ENCODE assay signal across 9 mouse cellular contexts in genomic region chr5:103654225-103654624, GRCm38 (mm10). TPM values are rescaled to one million over a fixed set of nuclear protein-coding genes. Genes with fewer than 3 reads are reported as not detected.
A peak's percentile ranks its signal among the peaks of the same experiment; 100 is the strongest.
DNase-seq lines count a peak whose midpoint lies in the region; ATAC-seq and TF ChIP-seq lines count a peak whose summit lies in the region.
"Had no signal": no experiment of that assay in that cellular context is flagged by ENCODE, and none has a peak within 500 bp of the region (broad histone marks: within the 10 kb centered on the region; RNA-seq: fewer than 3 reads in every experiment).

No protein-coding gene starts in this region.

- intact Hi-C loops in left cerebral cortex, postnatal 14 days (cut with DNase I) = no loop called here
- intact Hi-C loops in left cerebral cortex, postnatal 36 days (cut with DNase I) = no loop called here

- ATAC-seq in megakaryocyte-erythroid progenitor cell, adult 5-6 weeks (replicated peaks; ENCODE audit: low FRiP score, low TSS enrichment, poor library complexity, severe bottlenecking) = peak; percentile 54

- H3K4me3 ChIP-seq in cerebellum, adult 2 months (replicated peaks; ENCODE audit: insufficient read depth, low read depth, low read length) = no peak overlapping the region

- H3K4me1 ChIP-seq in cerebellum, adult 2 months (ENCODE audit: control insufficient read depth, insufficient read depth, low read length) = no peaks in the 10 kb centered on the region

- peak; percentile 36; the same call in 1 of the 2 replicates for TF ChIP-seq CTCF in cerebellum, adult 2 months (IDR thresholded peaks at IDR 0.05; ENCODE audit: borderline replicate concordance, insufficient read depth, low read depth, low read length)

- 49% methylated on average over 6 of the region's 6 CpGs for WGBS in cerebellum, adult 2 months

- no peak overlapping the region for H3K27ac ChIP-seq in cerebellum, adult 2 months (ENCODE audit: insufficient read depth, low read length)

- no peak for TF ChIP-seq POLR2A in cerebellum, adult 2 months (IDR thresholded peaks at IDR 0.05; ENCODE audit: borderline replicate concordance, insufficient read depth, low read length)

- H3K27me3 ChIP-seq in cerebellum, adult 2 months (ENCODE audit: control insufficient read depth, insufficient read depth, low read length) = no peaks in the 10 kb centered on the region

- no peak for DNase-seq in cerebellum, adult 2 months
- no peak for DNase-seq in cerebellum, adult 8-10 months
- DNase-seq in left cerebral cortex, postnatal 14 days (ENCODE audit: low spot score in 2 of 2) = peak; percentile 45 to 58
- DNase-seq in left cerebral cortex, postnatal 36 days (ENCODE audit: low spot score in 2 of 2) = no peak
- DNase-seq in T-cell, adult 2 months (ENCODE audit: low spot score) = peak; percentile 23
- DNase-seq in fibroblast of lung, adult 2 months (ENCODE audit: low read depth) = peak; percentile 24
- no peak for DNase-seq in cerebellum, adult 11-12 months

RNA-seq across cellular contexts. Expression of gene 1700016H13Rik, which starts 1.6 kb away (rescaled TPM):
- not detected in 2 replicates for polyA plus RNA-seq in cerebellum, adult 2 months (2012; rRNA removed)
- not detected for total RNA-seq in left cerebral cortex, postnatal 14 days (2021)
- not detected for total RNA-seq in left cerebral cortex, postnatal 36 days (2021)
- not detected in 2 replicates for total RNA-seq in megakaryocyte-erythroid progenitor cell, adult 5-6 weeks (2014; fragmentation: Nextera tagmentation)
- not detected in 2 replicates for total RNA-seq in megakaryocyte-erythroid progenitor cell, adult 5-6 weeks (2017)
- total RNA-seq: neutrophil, adult 5-6 weeks had no signal

RNA-seq across cellular contexts. Expression of gene Slc10a6, which starts 25.0 kb away (rescaled TPM):
- polyA plus RNA-seq in cerebellum, adult 2 months (2012; rRNA removed) = 0.05 TPM in 1 of 2 replicates, not detected in the other
- under 1 TPM; 0.15 TPM for total RNA-seq in left cerebral cortex, postnatal 14 days (2021)
- under 1 TPM; 0.15 to 0.18 TPM for total RNA-seq in left cerebral cortex, postnatal 36 days (2021)
- total RNA-seq in megakaryocyte-erythroid progenitor cell, adult 5-6 weeks (2014; fragmentation: Nextera tagmentation) = not detected in 2 replicates
- total RNA-seq in megakaryocyte-erythroid progenitor cell, adult 5-6 weeks (2017) = not detected in 2 replicates
- total RNA-seq: neutrophil, adult 5-6 weeks had no signal

RNA-seq across cellular contexts. Expression of gene Aff1, which starts 37.9 kb away (rescaled TPM):
- 9.3 TPM in 2 replicates for polyA plus RNA-seq in cerebellum, adult 2 months (2012; rRNA removed)
- 10 to 100 TPM in 1 of 2 experiments, 1 to 10 TPM in 1; 6.7 to 12.0 TPM for total RNA-seq in left cerebral cortex, postnatal 14 days (2021)
- total RNA-seq in left cerebral cortex, postnatal 36 days (2021) = 10 to 100 TPM; 10.9 to 13.5 TPM
- total RNA-seq in megakaryocyte-erythroid progenitor cell, adult 5-6 weeks (2014; fragmentation: Nextera tagmentation) = 52.5 and 58.0 TPM in 2 replicates
- total RNA-seq in megakaryocyte-erythroid progenitor cell, adult 5-6 weeks (2017) = 15.6 and 16.7 TPM in 2 replicates

Comparison
In these comparisons a context has a peak if more than half of its experiments do, and no peak if none do; other contexts are left out.
1. DNase-seq: peak in left cerebral cortex, postnatal 14 days (2 of 2), T-cell, adult 2 months (single experiment) and fibroblast of lung, adult 2 months (single experiment); none in cerebellum, adult 2 months (0 of 2), cerebellum, adult 8-10 months (single experiment), left cerebral cortex, postnatal 36 days (0 of 2) and cerebellum, adult 11-12 months (single experiment).